Mouse (Mus musculus) embryo, embryonic 9.5 days (tissue): Measurements from ENCODE around the gene Tmem135.

ENCODE experiments used
- DNase-seq: peaks from one replicate; pipeline ENCODE4 v3.0.0-alpha.2; 2017; ENCODE audit errors: extremely low spot score

The Tmem135 gene

DNA sequence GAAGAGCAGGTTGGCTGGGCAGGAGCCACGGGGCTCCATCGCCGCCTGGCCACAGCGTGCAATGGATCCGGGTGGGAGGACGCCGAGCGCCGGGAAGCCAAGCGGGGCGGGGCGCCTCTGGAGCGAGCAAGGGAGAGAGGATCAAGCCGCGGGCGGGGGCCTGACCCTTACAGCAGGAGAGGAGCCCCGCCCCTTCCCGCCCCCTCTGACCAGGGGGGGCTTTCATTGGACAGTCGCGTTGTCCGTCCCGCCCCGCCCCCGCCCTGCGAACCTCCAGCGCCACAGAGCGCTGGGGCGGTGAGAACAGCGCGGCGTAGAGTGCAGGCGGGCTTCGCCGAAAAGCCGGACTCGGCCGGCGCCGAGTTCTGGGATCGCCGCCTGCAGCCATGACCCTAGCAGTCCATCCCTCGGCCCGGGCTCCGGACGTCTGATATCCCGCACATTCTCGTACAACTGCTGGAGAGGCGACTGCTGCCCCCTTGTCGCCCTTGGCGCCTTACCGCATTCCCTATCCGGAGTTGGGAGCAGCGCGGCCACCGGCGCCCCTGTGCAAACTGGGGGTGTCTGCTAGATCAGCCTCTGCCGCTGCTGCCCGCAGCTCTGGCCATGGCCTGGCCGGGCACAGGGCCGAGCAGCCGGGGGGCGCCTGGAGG is at the start of gene Tmem135, which contains the start of gene Fzd4:
Tmem135 (minus strand) TSS at position 142 of the 653 bp plus-strand sequence.
Fzd4 (plus strand) TSS at position 275 of the 653 bp plus-strand sequence.
- peak; percentile 98 for DNase-seq

DNA sequence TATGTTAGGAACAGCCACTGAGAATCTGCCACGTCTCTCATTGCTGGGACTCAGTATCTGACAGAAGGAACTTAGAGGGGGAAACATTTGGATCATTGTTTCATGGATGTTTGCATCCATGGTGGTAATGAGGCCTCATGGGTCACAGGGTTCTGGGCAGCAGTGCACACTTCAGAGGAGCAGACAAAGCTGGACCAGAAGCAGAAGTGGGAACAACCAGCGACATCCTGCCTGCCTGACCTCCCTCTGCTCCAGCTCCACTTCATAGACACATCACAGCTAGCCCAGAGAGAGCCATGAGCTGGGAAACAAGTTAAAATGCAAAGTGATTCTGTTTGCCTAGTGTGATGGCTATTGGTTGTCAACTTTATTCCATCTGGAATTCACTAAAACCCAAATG is 46.3 kb upstream of the Tmem135 start:
- no peak for DNase-seq

DNA sequence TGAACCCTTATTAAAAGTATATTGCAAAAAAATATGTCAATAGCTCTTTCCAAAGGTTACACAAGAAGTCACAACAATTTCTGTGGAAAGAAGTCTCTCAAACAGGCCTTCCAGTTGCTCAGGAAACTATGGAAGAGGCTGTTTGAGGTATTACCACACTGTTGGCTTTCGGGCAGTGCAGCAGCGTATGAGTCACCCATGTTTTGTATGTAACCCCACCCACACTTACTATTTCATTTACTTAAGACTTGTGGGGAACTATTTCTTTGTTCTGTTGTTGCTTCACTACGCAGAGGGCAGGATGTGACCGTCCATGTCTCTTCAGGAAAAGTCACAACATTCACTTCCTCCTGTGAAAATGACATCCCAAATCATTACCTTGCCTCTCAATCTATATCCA is 41.1 kb upstream of the Tmem135 start:
- no peak for DNase-seq

DNA sequence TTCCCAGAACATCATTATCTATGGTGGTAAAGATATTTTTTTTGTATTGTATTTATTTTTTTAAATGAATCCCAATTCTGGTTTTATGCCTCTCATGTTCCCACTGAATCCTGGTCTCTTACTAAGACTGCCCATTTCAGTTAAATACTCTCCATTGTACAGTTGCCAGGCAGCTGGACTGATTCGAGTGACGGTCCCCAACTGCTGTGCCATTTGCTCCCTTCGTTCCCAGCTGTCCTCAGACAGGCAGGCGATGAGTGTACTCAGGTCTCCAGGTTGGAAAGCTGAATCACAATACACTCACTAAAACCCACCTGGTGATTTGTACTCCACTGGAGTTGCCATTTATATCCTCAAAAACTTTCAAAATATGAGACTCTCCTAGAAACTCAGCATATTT is 38.2 kb upstream of the Tmem135 start:
- no peak for DNase-seq

DNA sequence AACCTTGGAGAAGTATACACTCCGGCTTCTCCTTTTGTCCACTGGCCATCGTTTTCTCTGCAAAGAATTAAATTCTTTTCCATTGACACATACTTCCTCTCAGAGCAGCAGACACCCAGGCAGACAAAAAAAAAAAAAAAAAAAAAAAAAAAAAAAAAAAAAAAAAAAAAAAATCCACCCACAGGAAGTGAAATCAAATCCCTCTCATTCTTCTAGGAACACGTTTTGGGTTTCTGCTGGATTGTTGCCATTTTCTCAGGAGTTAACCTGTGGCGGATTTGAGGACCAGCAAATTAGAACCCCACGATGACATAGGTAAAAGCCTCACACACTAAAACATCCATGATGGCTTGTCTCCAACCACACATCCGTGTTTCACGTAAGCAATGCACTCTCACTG is 37.3 kb upstream of the Tmem135 start:
- DNase-seq: no peak

DNA sequence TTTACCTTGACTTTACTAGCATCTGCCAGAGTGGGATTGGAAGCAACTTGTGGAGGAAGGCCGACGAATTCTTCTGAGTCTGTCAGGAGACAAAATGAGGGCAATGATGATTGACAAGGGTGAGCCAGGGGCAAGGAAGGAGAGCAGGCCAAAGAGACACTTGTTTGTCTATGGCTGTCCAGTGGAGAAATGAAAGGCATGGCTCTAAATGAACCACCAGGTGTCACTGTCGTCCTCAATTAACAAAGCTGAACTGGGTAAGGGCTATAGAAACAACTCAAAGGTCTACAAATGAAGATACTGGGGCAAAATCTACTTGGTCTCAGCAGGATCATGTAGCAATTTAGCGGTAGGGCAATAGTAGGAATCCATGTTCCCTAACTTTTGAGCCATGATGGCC is 33.6 kb upstream of the Tmem135 start:
- DNase-seq: peak; percentile 33

DNA sequence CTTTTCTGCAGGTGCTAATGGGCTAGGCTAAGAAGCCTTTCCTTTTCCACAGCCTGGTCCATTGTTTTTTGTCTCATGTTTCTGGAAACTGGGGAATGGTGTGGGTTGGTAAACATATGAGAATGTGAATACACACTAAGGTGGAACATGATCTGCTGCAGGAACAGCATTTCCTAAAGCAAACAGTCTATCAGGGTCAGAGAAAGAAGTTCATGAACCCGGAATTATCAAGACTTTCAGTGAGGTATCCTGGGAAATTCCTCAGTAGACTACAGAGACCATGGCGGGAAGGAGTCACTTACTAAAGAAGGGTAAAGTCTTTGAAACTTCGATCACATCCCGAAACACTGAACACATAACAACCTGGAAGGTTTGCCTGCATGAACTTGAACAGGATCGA is 32.4 kb upstream of the Tmem135 start:
- DNase-seq: no peak

DNA sequence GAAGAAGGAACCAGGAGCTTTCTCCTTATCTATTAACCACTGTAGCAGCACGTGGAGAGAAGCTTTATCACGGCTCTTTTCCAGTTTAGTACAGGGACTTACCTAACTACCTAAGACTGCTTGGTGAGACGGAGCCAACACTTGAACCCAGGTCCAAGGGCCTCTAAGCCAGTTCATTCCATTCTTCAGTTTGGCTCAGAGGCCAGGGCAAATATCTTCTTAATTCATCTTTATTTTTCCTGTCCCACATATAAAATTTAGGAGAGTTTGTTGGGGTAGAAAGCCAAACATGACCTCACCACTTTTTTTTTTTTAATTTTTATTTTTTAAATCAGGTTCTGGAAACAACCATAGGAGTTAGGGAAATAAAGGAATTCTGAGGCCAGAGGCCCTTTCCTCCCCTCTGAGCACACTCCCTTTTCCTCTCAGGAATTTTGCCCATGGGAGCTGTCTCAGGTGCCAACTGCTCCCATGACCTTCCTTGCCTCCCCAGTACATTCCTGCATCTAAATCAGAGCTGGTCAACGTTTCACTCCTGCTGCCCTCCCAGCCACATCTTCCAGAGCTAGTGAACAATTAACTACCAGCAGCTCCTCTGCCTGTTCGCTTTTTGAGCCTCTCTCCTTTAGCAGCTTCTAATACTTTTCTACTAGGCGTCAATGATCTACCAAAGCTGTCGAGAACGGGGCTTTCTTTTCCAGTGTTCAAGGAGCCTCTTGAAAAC is 30.0 kb upstream of the Tmem135 start:
- no peak for DNase-seq

DNA sequence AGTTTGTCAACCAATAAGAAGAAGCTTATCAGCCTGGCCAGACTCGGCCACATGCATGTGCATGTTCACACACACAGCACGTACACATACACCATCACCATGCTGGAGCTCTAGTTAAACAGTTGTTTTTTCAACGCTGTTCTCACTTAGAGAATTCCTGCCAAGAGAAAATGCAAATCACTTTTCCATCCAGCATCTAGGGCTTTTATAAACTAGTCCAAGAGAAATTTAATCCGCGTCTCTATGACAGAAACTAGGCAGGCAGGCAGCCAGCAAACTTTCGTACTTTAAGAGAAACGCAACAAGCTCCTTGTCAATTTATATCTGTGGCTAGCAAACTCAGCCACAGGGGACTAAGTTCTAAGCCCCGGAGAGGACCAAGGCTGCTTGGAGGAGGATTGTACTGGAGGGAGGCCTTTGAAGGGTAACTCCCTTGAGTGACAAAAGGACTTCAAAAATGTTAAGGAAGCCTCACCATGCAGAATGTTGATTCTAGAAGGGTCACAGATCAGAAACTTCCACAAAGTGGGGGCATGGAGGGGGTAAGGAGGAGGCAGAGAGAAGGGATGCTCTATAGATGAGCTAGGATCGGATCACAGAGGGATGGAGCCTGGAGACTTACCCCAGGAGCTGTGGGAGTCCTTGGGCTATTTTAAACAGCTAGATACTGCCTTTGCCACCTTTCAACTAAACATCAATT is 29.3 kb upstream of the Tmem135 start:
- DNase-seq: no peak

DNA sequence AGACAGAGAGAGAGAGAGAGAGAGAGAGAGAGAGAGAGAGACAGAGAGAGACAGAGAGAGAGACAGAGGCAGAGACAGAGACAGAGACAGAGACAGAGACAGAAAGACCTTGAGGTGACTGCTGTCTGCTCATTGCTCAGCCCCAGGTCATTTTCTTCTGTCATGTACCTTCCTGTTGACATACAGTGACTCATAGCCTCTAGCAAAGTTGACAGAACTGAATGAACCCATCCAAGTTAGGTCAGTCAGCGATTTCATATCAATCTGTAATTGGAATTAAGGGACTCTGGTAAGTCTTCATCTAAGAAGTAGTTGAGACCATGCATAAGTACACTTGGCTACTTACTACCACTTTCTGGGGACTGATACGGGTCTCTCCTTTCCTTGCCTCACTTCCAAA is 27.2 kb upstream of the Tmem135 start:
- DNase-seq: no peak

DNA sequence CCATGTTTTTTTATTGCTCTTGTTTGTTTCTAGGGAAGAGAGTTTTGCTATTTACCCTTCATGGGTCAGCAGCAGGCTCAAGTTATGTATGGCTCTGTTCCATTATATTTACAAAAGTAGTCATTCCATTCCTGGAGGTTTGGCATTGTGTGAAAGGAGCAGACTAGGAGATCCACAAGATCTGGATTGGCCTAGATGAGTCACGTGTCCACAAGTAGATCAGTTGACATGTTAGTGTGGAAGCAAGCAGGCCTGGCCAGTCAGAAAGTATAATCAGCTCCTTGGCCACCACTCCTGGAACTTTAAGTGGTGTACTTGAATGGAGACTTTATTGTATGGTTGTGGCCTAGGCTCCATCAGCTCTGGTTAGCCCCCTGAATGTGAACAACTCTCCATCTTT is 25.3 kb upstream of the Tmem135 start:
- no peak for DNase-seq

DNA sequence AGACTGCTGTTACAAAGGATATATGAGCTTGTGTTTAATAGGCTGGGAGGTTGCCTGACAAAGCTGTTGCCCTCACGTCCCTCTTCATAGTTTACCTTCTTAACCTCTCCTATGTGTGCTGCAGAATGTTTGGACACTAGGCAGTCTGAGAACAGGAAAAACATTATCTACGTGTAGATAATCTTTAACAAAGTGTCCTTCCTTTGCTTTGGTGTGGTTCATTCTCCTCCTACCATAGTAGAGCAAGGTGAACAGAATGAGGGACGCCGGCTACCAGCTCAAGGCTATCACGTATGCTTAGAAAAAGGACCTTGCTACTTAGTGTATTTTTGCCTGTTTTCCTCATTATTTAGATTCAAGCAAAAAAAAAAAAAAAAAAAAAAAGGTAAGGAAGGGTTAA is 24.8 kb upstream of the Tmem135 start:
- no peak for DNase-seq

DNA sequence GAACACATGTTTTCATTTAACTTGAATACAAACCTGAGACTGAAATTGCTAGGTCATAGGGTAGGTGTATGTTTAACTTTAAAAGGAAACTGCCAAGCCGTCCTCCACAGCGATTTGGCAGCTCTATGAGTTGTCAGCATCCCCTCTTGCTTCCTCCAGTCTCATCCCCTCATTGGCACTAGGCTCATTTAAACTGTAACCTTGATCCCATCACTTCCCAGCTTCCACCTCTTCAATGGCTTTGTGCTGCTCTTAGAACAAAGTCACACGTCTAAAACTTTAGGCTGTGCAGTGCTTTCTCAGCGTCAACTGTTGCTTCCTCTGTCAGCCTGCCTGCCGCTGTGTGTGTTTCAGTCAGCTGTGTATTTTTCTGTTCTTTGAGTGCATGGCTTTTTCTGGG is 23.1 kb upstream of the Tmem135 start:
- DNase-seq: no peak

DNA sequence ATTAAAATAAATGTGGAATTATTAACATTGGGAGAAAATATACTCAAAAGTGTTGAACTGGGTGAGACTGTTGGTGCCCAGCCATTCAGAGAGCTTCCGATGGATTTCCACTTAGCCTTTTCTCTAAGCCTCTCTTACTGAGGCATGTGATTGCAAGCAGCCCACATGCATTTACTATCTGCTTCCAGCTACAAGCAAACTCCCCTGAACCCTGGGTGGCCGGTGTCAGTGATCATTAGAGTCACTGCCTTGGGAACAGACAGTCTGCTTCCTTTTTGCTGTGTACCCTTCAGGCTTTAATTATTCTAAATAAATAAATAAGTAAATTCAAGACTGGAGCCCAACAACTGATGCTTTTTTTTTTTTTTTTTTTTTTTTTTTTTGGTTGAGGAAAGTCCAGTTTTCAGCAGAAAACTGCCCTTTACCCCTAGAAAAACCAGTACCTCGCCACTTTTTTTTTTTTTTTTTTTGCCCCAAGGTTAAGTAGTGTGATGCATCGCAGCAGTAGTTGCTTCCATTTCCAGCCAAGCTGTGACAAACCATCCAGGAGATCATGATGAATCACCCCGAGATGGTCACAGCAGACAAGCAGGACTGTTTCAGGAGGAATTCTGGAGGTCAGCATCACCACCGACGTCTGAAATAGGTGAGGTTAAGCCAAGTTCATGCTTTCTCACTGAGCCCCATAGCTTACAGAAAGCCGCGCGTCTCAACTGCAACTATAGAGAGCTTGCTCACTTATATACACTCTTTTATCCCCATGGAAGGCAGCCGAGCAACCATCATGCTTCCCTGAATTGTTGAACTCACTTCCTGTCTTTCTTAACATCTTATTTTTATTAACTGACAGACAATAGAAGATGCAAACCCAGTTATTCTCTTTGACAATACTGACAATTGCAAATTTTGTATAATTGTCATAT is 22.0 kb upstream of the Tmem135 start:
- DNase-seq: no peak

DNA sequence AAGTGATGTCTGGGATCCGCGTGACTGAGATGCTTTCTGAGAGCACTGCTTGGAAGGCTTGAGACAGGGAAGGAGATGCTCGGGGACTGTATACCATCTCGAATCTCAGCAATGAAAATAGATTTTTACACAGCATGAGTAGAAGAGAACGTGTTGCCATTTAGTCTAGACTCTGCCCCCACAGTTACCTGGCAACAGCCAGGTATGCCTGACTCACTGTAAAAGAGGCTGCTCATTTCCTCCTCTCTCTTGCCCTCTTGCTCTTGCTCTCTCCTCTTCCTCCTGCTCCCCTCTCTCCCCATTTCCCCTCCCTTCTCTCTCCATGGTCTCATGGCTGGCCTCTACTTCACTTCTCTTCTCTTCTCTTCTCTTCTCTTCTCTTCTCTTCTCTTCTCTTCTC is 20.6 kb upstream of the Tmem135 start:
- DNase-seq: no peak

DNA sequence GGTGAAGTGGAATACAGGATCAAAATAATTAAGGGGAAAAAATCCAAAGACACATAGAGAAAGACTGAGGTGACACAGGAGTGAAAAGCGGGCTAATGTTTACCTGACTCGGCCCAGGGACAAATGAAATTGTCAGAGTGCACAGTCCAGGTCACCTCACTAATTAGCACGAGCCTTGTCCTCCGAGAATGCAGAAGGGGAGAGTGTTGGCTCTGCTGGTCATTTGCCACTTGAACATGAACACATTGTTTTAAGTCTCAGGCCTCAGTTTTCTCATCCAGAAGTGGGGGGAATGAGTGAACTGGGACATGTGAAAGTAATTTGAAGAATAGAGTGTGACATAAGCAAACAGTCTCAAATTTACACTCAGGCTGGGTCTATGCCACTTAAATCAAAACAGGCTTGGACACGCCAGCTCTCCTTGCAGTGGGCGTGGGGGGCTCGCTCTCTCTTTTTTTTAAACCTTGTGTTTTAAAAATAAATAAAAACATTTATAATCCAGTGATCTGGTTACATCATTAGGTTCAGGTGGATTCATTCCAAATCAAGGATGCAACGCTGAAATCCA is 19.8 kb upstream of the Tmem135 start:
- DNase-seq: no peak

DNA sequence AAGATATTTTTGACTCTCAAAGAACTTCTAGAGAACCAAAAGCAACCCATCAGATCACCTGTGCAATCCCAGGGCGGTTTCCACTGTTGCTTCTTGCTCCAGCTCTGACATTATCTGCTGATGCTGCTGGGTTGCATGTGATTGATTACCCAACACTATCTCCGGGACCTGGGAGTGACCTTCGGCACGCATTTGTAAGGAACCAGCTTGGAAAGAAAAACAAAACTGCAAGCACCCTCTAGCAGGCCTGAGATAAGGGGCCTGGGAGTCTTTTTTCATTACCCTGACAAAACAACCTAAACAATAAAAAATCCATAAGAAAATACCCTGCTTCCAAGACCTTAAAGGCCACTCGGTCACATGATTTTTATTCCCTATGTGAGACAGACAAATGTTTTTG is 19.2 kb upstream of the Tmem135 start:
- DNase-seq: peak; percentile 61

DNA sequence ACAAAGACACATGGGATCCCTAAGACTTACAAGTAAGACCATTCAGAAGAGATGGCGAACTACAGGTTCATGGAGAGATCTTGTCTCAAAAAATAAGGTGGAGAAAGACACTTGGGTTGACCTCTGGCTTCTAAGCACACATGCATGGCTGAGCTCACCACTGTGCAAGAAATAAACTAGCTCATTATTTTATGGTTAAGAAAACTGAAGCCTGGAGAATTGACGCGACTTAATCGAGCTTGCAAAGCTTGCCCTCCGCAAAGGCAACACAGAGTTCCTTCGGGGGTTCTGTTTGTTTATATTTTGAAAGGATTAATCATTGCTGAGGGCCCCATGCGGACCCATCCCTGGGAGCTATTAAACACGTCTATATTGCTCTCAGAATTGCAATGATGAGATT is 18.6 kb upstream of the Tmem135 start:
- no peak for DNase-seq

DNA sequence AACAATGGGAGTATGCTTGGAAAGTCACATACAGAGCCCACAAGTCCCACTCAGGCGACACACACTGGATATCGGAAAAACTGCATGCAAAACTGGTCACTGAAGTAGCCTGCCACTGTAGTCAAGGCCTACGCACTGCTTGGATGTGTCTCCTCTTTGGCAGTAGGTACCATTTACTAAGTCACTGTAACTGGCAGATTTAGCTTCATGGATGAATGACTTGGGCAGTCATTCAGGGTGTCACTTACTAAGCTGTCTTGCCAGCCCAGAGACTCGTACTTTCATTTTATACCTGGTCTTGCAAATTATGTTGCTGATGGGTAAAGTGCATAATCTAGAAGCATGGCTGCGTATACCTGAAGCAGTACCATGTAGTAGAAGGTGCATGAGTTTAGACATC is 17.3 kb upstream of the Tmem135 start:
- DNase-seq: no peak

DNA sequence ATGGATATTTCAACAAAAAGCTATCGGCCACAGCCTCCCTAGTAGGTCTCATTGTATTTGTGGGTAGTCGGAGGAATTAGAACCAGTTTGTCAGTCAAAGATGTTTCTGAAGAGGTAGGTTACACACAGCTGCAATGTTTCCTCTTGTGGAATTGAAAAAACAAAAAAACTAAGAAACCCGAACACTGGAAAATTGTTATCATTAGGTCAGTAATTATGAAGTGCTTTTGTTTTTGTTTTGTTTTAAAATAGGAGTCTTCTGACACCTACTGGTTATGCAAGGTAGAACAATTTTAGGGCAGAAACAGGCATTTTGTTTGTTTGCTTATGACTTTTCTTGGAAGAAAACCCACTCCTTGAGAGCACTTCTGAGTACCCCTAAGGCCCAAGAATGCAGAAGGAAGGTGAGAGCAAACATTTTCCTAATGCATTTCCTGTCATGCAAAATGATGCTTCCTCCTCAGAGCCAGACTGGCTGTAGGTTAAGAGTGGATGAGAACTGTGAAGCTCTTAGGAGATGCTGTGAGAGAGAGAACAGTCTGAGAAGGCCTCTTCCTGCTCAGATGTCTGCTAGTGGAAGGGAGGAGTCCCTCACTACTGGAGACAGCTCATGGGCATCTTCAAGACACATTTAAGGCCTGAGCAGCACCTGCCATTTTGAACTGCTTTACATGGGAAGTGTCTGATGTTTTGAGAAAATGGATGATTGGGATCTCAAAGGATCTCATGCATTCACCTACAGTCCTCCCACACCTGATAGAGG is 15.1 kb upstream of the Tmem135 start:
- DNase-seq: no peak

DNA sequence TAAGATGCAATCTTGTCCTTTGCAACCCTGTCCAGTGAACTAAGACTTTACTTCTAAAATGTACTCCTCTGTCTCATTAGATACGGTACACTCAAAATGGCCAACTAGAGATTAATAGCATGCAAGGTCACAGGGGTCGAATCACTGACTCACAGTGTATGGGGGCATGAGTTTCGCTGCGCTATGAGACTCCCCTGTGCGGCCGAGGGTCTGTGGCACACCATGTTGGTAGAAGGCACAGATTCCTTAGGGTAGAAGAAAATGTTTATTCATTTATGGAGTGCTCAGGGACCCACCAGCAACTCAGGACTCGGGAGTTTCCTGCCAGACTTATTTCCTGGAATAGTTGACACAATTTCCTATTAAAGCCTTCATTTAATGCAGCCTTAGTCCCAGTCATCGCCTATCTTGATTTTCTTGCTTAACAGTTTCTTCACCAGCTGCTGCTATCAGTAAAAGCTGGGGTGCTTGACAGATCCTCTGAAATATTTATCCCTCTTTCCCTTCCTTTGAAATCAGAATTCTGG is 14.2 kb upstream of the Tmem135 start:
- no peak for DNase-seq
